Mouse (Mus musculus) midbrain, embryonic 10.5 days (tissue): Measurements from ENCODE around the gene Sap30. TPM values are rescaled to one million over a fixed set of nuclear protein-coding genes. Genes with fewer than 3 reads are reported as not detected.
"Not testable (repeated sequence)": the region's sequence is repeated elsewhere in the genome, so short reads cannot be mapped to it uniquely, and the experiment has no call there.

Experiments used
- DNase-seq: peaks from one replicate; pipeline ENCODE4 v3.0.0-alpha.2; 2017; ENCODE audit warnings: low spot score
- H3K27ac ChIP-seq: fragments of 300-500 bp; sonication (generic); replicated peaks from 2 replicates; pipeline ENCODE4 v1.5.1; 2016; ENCODE audit warnings: mild to moderate bottlenecking
- H3K27me3 ChIP-seq: fragments of 300-500 bp; sonication (generic); 2 replicates; pipeline ENCODE4 v1.6.1; 2016; ENCODE audit warnings: low read depth, mild to moderate bottlenecking; ENCODE audit not compliant: poor library complexity, severe bottlenecking
- H3K36me3 ChIP-seq: fragments of 300-500 bp; sonication (generic); 2 replicates; pipeline ENCODE4 v1.6.1; 2016; ENCODE audit warnings: mild to moderate bottlenecking, moderate library complexity
- H3K4me1 ChIP-seq: fragments of 300-500 bp; sonication (generic); 2 replicates; pipeline ENCODE4 v1.6.1; 2016
- H3K4me3 ChIP-seq: fragments of 300-500 bp; sonication (generic); 2 replicates; pipeline ENCODE4 v1.5.1; 2016; ENCODE audit warnings: mild to moderate bottlenecking, moderate library complexity
- H3K9me3 ChIP-seq: fragments of 300-500 bp; sonication (generic); replicated peaks from 2 replicates; pipeline ENCODE4 v1.6.1; 2016; ENCODE audit warnings: mild to moderate bottlenecking
- WGBS: fragments of 180-500 bp; shearing (Covaris S2); methylation state at CpG from one replicate; pipeline ENCODE4 v1.1.7; 2016; 5-methylcytosine and 5-hydroxymethylcytosine counted together
- polyA plus RNA-seq: library from polyadenylated mRNA; unstranded; fragments of >200 nt; fragmentation: Nextera tagmentation; extraction: Ambion mirVana; gene quantifications from 2 replicates; pipeline ENCODE4 v1.2.1, GENCODE M21; 2016

Gene Sap30
- polyA plus RNA-seq, 1 experiment from 2014 or later, result 86.9 TPM

DNA sequence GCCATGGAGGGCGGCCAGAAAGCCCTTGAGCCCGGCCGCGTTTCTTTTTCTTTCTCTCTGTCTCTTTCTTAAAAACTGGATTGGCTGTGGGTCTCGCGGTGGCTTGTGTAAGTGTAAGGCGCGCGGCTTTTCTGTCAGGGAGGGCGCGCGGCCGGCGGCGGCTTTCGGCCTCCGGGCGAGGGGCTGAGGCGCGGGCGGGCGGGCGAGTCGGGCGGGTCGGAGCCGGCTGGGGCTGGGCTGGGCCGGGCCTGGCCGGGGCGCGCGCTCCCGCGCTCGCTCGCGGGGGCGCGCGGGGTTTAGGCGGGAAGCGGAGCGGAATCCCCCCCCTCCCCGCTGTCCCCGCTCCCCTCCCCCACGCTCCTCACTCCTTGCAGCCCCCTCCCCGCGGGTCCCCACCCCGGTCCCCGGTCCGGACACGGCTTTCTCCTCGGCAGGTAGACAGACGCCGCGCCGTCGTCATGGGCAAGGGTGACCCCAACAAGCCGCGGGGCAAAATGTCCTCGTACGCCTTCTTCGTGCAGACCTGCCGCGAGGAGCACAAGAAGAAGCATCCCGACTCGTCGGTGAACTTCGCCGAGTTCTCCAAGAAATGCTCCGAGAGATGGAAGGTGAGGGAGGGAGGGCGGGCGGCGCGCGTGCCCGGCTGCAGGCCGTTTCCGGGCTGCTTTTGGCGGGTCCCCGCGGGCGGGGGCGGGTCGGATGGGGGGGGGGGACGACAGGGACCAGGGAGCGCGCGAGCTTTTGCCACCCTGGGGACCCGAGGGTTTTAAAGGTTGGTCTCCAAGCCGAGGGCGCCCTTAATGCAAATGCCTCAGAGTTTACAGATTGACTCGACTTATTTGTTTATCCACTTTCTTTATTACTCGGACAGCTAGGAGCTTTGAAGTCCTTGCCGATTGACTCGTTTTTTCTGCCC lies 24.7 kb upstream of the Sap30 start:
- peak overlapping the region; percentile 100 for H3K27ac ChIP-seq
- H3K27me3 ChIP-seq, result no peaks in the 10 kb centered on the region
- H3K4me1 ChIP-seq, result peaks cover 23% of the 10 kb centered on the region
- H3K9me3 ChIP-seq, result no peaks in the 10 kb centered on the region
- H3K4me3 ChIP-seq, result peak overlapping the region; percentile 95
- DNase-seq, result peak; percentile 65
- under 1% methylated on average over 81 of the region's 96 CpGs for WGBS
- H3K36me3 ChIP-seq, result peaks cover 47% of the 10 kb centered on the region

DNA sequence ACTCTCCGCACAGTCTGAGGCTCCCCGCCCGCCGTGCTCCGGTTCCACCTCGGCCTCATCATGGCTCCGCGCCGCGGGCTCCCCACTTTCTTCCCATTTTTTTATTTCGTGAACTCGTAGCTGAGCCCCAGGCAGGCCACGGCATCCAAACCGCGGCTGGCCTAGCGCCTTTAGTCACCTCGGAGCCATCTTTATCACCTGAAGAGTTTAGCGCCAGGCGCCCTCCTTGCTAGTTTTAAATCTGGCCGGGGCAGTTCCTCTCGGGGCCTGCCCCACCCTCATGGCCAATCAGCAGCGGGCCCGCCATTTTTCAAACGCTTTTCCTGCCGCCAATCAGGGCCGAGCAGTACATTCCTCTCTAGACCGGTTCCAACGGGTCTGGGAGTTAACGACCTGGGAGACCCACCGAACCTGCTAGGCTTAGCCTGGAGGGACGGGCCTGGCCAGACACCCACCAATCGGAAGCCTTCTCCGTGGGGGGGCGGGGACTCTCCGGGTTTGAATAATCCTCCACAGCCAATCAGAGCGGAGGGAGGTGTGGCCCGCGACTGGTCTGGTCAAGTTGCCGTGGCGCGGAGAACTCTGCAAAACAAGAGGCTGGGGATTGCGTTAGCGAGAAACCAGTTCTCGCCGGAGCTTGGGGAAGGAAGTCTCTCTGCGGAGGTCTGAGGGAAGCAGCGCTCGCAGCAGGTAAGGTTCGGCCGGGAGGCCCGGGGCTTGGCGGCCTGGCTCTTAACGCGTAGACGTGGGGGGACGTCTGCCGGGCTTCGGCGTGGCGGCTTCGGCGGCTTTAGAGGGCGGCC lies 23.9 kb upstream of the Sap30 start, which contains the start of gene Hmgb2:
TSS of gene Hmgb2 (plus strand) at position 592 of the 803 bp plus-strand sequence.
- Histone ChIP-seq H3K27ac (peak within 1 kb of the TSS; percentile 100), H3K9me3 (no peaks in the 10 kb centered on the region), H3K27me3 (no peaks in the 10 kb centered on the region), H3K36me3 (peaks cover 39% of the 10 kb centered on the region), H3K4me1 (peaks cover 23% of the 10 kb centered on the region), H3K4me3 (peak within 1 kb of the TSS; percentile 95)
- peak; percentile 100 for DNase-seq
- under 1% methylated on average over 63 of the region's 63 CpGs for WGBS

DNA sequence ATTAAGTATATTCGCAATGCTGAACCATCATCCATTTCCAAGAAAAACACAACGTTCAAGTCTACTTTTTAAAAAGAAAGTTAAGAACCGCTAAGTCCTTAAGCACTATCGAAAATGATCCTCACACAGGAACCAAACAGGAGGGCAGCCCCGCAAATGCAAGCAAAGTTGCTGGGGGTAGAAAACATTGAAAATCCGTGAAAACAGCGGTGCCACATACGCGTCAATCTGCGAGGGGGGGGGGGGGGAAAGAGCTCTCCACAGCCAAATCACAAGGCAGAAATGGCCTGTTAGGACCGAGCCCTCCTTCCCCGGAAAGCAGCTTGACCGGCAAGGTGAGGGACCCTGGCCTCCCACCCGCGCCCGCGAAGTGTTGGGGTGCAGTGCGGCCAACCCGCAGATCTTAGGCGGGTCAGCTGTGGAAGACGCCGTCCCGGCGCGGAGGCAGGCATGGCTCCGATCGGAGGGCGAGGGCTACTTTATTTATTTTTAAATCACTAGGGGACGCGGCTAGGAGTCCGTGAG lies 23.2 kb upstream of the Sap30 start:
- 2% methylated on average over 31 of the region's 31 CpGs for WGBS
- H3K9me3 ChIP-seq, result no peaks in the 10 kb centered on the region
- peaks cover 33% of the 10 kb centered on the region for H3K36me3 ChIP-seq
- H3K27ac ChIP-seq, result peak overlapping the region; percentile 100
- peaks cover 23% of the 10 kb centered on the region for H3K4me1 ChIP-seq
- H3K27me3 ChIP-seq, result no peaks in the 10 kb centered on the region
- peak overlapping the region; percentile 95 for H3K4me3 ChIP-seq
- DNase-seq, result no peak

DNA sequence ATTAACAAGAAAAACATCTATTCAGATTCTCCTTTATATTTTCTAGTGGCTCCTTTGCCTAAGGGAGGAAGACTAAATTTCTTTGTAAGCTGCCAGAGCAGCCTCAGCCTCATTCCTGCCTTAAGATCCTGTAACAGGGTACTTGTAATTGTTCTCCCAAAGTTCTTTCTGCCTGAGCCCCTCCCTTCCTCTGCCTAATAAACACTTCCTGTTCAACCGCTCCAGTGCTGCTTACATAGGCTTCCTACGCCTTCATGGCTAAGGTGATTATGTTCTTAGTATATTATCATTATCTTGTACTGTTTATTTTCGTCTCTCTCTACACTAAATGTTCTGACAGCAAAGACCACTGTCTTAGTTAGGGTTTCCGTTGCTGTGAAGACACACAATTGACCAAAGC lies 21.0 kb upstream of the Sap30 start:
- Histone ChIP-seq H3K27me3 (no peaks in the 10 kb centered on the region), H3K4me1 (peaks cover 15% of the 10 kb centered on the region), H3K27ac (no peak overlapping the region), H3K4me3 (no peak overlapping the region), H3K9me3 (no peaks in the 10 kb centered on the region), H3K36me3 (peaks cover 14% of the 10 kb centered on the region)
- no peak for DNase-seq
- 88% methylated on average over 4 of the region's 4 CpGs for WGBS

DNA sequence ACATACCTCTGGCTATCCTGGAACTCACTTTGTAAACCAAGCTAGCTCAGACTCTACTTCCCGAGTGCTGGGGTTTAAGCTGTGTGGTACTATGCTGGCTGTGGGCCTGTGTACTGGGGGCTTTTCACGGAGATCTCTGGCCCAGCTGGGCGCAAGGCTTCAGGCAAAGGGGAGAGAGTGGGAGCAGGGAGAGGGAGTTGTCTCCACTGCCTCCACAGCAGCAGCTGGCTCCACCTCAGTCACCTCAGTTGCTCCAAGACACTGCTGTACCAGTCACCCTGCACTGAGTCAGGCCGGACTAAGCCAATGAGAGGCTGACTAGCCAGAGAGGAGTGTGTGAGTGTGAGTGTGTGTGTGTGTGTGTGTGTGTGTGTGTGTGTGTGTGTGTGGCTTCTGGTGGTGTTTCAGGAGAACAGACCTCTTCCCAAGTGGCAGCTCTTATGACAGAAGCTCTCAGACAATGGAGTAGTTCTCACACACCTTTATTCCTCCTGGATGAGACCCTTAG lies 19.9 kb upstream of the Sap30 start:
- Histone ChIP-seq H3K27me3 (no peaks in the 10 kb centered on the region), H3K9me3 (no peaks in the 10 kb centered on the region), H3K36me3 (peaks cover 7% of the 10 kb centered on the region), H3K27ac (no peak overlapping the region), H3K4me3 (no peak overlapping the region), H3K4me1 (peaks cover 11% of the 10 kb centered on the region)
- 82% methylated on average over 4 of the region's 4 CpGs for WGBS
- DNase-seq, result no peak

DNA sequence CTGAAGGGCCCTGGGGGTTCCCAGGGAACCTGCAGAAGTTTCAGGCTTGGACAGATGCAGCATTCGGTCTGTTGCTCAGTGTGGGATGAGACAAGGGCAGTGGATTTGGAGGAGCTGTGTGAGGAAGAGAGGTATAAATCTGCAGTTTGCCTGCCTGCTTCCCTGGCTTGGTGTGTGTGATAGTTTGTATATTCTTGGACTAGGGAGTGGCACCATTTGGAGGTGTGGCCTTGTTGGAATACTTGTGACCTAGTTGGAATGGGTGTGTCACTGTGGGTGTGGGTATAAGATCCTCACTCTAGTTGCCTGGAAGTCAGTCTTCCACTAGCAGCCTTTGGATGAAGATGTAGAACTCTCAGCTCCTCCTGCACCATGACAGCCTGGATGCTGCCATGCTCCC lies 17.8 kb upstream of the Sap30 start:
- not testable (repeated sequence) for H3K27ac ChIP-seq, H3K36me3 ChIP-seq, DNase-seq, H3K27me3 ChIP-seq, H3K4me3 ChIP-seq, H3K4me1 ChIP-seq, H3K9me3 ChIP-seq
- WGBS, result 100% methylated on average over 1 of the region's 1 CpGs

DNA sequence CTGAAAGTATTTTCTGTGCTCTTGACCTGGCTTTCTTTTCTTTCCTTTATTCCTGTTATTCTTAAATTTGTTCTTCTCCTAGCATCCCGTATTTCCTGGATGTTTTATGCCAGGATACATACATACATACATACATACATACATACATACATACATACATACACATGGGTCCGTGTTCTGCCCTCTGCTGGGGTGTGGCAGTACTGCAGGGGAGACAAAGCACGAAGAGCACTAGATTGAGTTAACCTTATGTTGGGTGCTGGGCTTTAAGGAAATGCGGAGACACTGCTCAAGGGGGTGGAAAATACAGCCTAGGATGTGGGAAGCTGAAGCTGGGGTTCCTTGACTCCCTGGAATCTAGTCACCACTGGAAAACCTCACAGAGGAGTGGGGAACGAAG lies 16.0 kb upstream of the Sap30 start:
- peaks cover 5% of the 10 kb centered on the region for H3K4me1 ChIP-seq
- no peaks in the 10 kb centered on the region for H3K9me3 ChIP-seq
- H3K36me3 ChIP-seq, result 0 out of 2 replicates have a peak, but pooled peaks cover 6% of the 10 kb centered on the region
- DNase-seq, result peak; percentile 74
- no peaks in the 10 kb centered on the region for H3K27me3 ChIP-seq
- WGBS, result 52% methylated on average over 5 of the region's 5 CpGs
- no peak overlapping the region for H3K27ac ChIP-seq
- H3K4me3 ChIP-seq, result no peak overlapping the region

DNA sequence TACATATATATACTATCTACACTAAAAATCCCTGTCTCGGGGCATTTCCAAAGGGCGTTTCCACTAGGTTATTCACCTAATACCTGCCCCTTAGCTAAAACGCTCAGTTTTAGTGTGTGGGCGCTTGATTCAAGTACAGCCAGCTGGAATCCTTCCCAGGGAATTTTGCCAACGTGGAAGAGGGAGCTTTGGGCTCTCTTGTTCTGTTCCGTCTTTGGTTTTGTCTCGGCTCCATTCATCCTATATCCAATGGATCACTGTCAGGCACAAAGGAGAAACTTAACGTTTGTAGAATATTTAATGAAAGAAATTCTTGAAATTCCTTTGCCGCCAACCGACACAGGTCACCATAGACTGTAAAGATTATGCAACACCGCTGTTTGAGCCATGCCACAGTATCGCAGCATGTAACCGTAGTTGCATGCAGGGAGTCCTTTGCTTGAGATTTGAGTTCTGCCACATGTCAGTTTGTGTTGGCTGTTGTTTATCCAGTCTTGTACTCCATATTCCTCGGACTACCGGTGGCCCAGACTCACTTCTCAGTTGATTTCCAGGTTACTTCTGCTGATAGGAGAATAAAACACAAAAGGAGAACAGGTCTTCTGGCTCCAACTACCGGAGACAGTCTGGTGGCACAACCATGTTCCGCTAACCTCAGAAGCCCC lies 11.3 kb upstream of the Sap30 start:
- 75% methylated on average over 17 of the region's 17 CpGs for WGBS
- Histone ChIP-seq H3K9me3 (no peaks in the 10 kb centered on the region), H3K27me3 (no peaks in the 10 kb centered on the region), H3K36me3 (0 out of 2 replicates have a peak, but pooled peaks cover 3% of the 10 kb centered on the region), H3K4me1 (peaks cover 6% of the 10 kb centered on the region), H3K27ac (0 out of 2 replicates have a peak overlapping the region, but pooled peaks have one; percentile 17), H3K4me3 (no peak overlapping the region)
- no peak for DNase-seq

DNA sequence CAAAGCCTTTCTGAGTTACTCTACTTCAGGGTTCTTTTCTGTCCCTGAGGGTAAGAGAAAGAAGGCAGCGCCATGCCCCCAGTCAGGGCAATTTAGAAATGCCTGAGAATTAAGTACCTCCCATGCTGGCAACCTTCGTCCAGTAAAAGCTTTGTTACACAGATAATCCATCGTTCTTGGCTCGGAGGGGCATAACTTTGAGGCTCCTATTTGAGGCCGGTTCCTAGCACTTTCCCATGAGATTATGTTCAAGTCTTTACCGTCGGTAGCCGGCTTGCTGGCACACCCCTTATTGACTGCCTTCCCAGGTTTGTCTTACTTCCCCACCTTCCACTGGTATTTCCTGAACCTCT lies 10.8 kb upstream of the Sap30 start:
- no peak for DNase-seq
- 0 out of 2 replicates have a peak, but pooled peaks cover 3% of the 10 kb centered on the region for H3K36me3 ChIP-seq
- H3K4me1 ChIP-seq, result peaks cover 6% of the 10 kb centered on the region
- WGBS, result 79% methylated on average over 8 of the region's 8 CpGs
- no peaks in the 10 kb centered on the region for H3K9me3 ChIP-seq
- H3K4me3 ChIP-seq, result no peak overlapping the region
- 0 out of 2 replicates have a peak overlapping the region, but pooled peaks have one; percentile 17 for H3K27ac ChIP-seq
- H3K27me3 ChIP-seq, result no peaks in the 10 kb centered on the region

DNA sequence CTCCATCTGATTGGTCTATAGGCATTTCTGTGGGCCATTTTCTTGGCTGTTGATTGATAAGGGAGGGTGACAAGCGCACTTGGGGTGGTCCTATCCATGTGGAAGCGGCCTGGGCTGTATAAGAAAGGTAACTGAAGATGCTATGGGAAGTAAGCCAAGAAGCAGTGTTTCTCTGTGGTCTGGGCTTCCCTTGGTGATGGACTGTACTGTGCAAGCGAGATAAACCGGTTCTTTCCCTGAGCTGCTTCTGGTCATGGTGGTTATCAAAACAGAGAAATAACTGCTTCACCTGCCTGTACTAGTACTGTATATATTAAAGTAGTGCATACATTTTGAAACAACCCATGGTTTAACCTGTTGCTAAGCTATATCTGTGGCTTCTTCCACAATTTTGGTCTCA lies 4.2 kb upstream of the Sap30 start:
- Histone ChIP-seq H3K4me1 (0 out of 2 replicates have a peak, but pooled peaks cover 3% of the 10 kb centered on the region), H3K9me3 (no peaks in the 10 kb centered on the region), H3K27ac (no peak overlapping the region), H3K27me3 (no peaks in the 10 kb centered on the region), H3K36me3 (no peaks in the 10 kb centered on the region), H3K4me3 (no peak overlapping the region)
- WGBS, result 96% methylated on average over 4 of the region's 4 CpGs
- DNase-seq, result no peak

DNA sequence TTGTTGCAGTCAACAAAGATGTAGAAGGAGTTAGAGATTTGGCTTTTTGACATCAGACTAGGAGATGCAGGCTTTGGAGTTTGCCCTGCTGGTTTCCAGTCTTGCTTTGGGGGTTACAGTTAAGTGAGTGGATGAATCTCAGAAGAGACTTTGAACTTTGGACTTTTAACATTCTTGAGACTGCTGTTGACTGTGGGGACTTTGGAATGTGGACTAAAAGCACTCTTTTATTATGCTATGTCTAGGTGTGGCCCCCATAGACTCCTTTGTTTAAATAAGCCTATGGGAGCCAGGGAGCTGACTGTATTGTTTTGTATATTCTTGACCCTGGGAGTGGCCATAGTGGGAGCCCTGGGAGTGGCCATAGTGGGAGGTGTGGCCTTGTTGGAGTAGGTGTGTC lies 2.2 kb upstream of the Sap30 start:
- no peaks in the 10 kb centered on the region for H3K9me3 ChIP-seq
- H3K4me1 ChIP-seq, result peaks cover 13% of the 10 kb centered on the region
- no peak for DNase-seq
- H3K27ac ChIP-seq, result no peak overlapping the region
- H3K4me3 ChIP-seq, result no peak overlapping the region
- peaks cover 6% of the 10 kb centered on the region; the same call in 1 of the 2 replicates for H3K36me3 ChIP-seq
- no peaks in the 10 kb centered on the region for H3K27me3 ChIP-seq

DNA sequence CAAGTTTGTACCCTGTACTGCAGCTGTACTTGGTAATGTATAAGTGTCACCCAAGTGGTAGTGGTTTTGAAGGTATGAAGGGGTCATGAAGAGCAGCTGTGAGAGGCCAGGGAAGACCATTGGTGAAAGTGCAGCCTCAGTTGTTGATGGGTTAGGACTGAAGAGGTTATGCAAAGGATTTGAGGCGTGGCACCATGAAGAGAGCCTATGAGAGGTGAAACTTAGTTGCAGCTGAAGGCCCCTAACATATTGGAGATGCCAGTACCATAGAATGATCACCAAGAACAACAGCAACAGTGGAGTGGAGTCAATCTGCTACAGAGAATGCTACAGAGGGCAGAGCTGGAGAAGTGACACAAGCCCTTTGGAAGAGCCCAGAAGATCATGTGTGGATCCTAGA lies 1.7 kb upstream of the Sap30 start:
- WGBS, result 84% methylated on average over 1 of the region's 1 CpGs
- no peak overlapping the region for H3K27ac ChIP-seq
- no peaks in the 10 kb centered on the region for H3K9me3 ChIP-seq
- peaks cover 16% of the 10 kb centered on the region for H3K4me1 ChIP-seq
- peaks cover 11% of the 10 kb centered on the region for H3K36me3 ChIP-seq
- H3K4me3 ChIP-seq, result 0 out of 2 replicates have a peak overlapping the region, but pooled peaks have one; percentile 97
- H3K27me3 ChIP-seq, result no peaks in the 10 kb centered on the region
- DNase-seq, result no peak
